Mouse (Mus musculus) left cerebral cortex, postnatal 36 days (tissue): ENCODE measurements at regions not wholly inside any gene's neighbourhood (a gene's known extent, or its start where the extent isn't known, plus 50 kb on each side); places are given as distances from the start of the nearest gene placed in this dataset.

Experiments
- DNase-seq, 2 experiments: peaks; one replicate each; pipeline ENCODE4 v3.0.0; 2021 to 2022; ENCODE audit warnings: low spot score in 2 of 2, mixed read lengths in 1 of 2
- intact Hi-C: fragments of 180-260 bp; cut with DNase I; formaldehyde crosslinking; loops from one replicate; pipeline ENCODE4 v1.15.1; 2025

- intact Hi-C loops: no loop called here
- no peak for DNase-seq
Measured at GRCm38 (mm10) chr11:38618707-38619106, 1382.9 kb upstream of the Tenm2 start.

- DNase-seq: peak; percentile 14 to 20
- intact Hi-C loops: no loop called here
Measured at GRCm38 (mm10) chr11:38600971-38601370, 1365.2 kb upstream of the Tenm2 start.

GRCm38 (mm10) chr11:38568515-38568914, 1332.8 kb upstream of the Tenm2 start:
- intact Hi-C loops: no loop called here
- DNase-seq: no peak

GRCm38 (mm10) chr11:38543893-38544292, 1308.1 kb upstream of the Tenm2 start:
- DNase-seq: no peak
- intact Hi-C loops: no loop called here

GRCm38 (mm10) chr11:38540097-38540496, 1304.3 kb upstream of the Tenm2 start:
- DNase-seq: no peak
- intact Hi-C loops: no loop called here

GRCm38 (mm10) chr11:38532282-38532681, 1296.5 kb upstream of the Tenm2 start:
- intact Hi-C loops: no loop called here
- DNase-seq: no peak

- DNase-seq: no peak
- intact Hi-C loops: no loop called here
Measured at GRCm38 (mm10) chr11:38509676-38510075, 1273.9 kb upstream of the Tenm2 start.

- intact Hi-C loops: no loop called here
- no peak for DNase-seq
Measured at GRCm38 (mm10) chr11:38464239-38464596, 1228.5 kb upstream of the Tenm2 start.

- DNase-seq: no peak
- intact Hi-C loops: no loop called here
Measured at GRCm38 (mm10) chr11:38463568-38464238, 1227.9 kb upstream of the Tenm2 start.

- no peak for DNase-seq
- intact Hi-C loops: no loop called here
Measured at GRCm38 (mm10) chr11:38443291-38443690, 1207.5 kb upstream of the Tenm2 start.

GRCm38 (mm10) chr11:38410302-38410701, 1174.5 kb upstream of the Tenm2 start:
- no peak for DNase-seq
- intact Hi-C loops: no loop called here

- intact Hi-C loops: no loop called here
Measured at GRCm38 (mm10) chr11:38397771-38398170, 1162.0 kb upstream of the Tenm2 start.

GRCm38 (mm10) chr11:38386958-38387357, 1151.2 kb upstream of the Tenm2 start:
- no peak for DNase-seq
- intact Hi-C loops: no loop called here

More at GRCm38 (mm10) chr11:38397771-38398170, 1162.0 kb upstream of the Tenm2 start:
- DNase-seq: no peak

GRCm38 (mm10) chr11:38346442-38346841, 1110.7 kb upstream of the Tenm2 start:
- intact Hi-C loops: no loop called here
- DNase-seq: no peak

GRCm38 (mm10) chr11:38335411-38335810, 1099.6 kb upstream of the Tenm2 start:
- no peak for DNase-seq
- intact Hi-C loops: no loop called here

GRCm38 (mm10) chr11:38297693-38298092, 1061.9 kb upstream of the Tenm2 start:
- intact Hi-C loops: no loop called here
- DNase-seq: no peak

GRCm38 (mm10) chr11:38291289-38291688, 1055.5 kb upstream of the Tenm2 start:
- intact Hi-C loops: no loop called here
- no peak for DNase-seq

GRCm38 (mm10) chr11:38280961-38281360, 1045.2 kb upstream of the Tenm2 start:
- intact Hi-C loops: no loop called here
- no peak for DNase-seq
